Mouse (Mus musculus): Measurements from ENCODE around the gene Ppfia4. TPM values are rescaled to one million over a fixed set of nuclear protein-coding genes. Genes with fewer than 3 reads are reported as not detected.

Gene Ppfia4
- total RNA-seq (2023; ENCODE audit: inconsistent age) = 1.1 to 2.1 TPM (median 1.6 TPM) in 4 replicates

GRCm38 (mm10) chr1:134332770-134333271 is at the start of gene Ppfia4:
TSS of gene Ppfia4 (minus strand) at chr1:134332928.

GRCm38 (mm10) chr1:134361857-134362212 is 29.1 kb upstream of the Ppfia4 start, which contains the start of gene Tmem183a:
TSS of gene Tmem183a (minus strand) at chr1:134361979.

GRCm38 (mm10) chr1:134289598-134290099 is 43.1 kb downstream of the Ppfia4 start, which contains the start of gene Myog:
TSS of gene Myog (plus strand) at chr1:134289989.

Other genes starting within 250 kb of the Ppfia4 start
- not detected in 4 replicates for gene Chit1, start 221.7 kb downstream of the Ppfia4 start, total RNA-seq (2023; ENCODE audit: inconsistent age)
- gene Chil1, start 150.8 kb downstream of the Ppfia4 start, total RNA-seq (2023; ENCODE audit: inconsistent age) = 0.80 TPM in 1 of 4 replicates, not detected in the others
- gene Mybph, start 139.5 kb downstream of the Ppfia4 start, total RNA-seq (2023; ENCODE audit: inconsistent age) = not detected in 4 replicates
- not detected in 4 replicates for gene Adora1, start 97.5 kb downstream of the Ppfia4 start, total RNA-seq (2023; ENCODE audit: inconsistent age)
- gene Myog, start 42.9 kb downstream of the Ppfia4 start, total RNA-seq (2023; ENCODE audit: inconsistent age) = not detected in 4 replicates
- 60.9 to 73.9 TPM (median 64.2 TPM) in 4 replicates for gene Tmem183a, start 29.1 kb upstream of the Ppfia4 start, total RNA-seq (2023; ENCODE audit: inconsistent age)
- gene 4933406M09Rik, start 53.0 kb upstream of the Ppfia4 start, total RNA-seq (2023; ENCODE audit: inconsistent age) = not detected in 4 replicates
- 6.1 to 8.8 TPM (median 8.2 TPM) in 4 replicates for gene Cyb5r1, start 72.6 kb upstream of the Ppfia4 start, total RNA-seq (2023; ENCODE audit: inconsistent age)
- gene Adipor1, start 82.5 kb upstream of the Ppfia4 start, total RNA-seq (2023; ENCODE audit: inconsistent age) = 73.1 to 79.5 TPM (median 77.9 TPM) in 4 replicates
- 32.4 to 36.7 TPM (median 34.8 TPM) in 4 replicates for gene Klhl12, start 122.6 kb upstream of the Ppfia4 start, total RNA-seq (2023; ENCODE audit: inconsistent age)
- 17.9 to 22.8 TPM (median 20.0 TPM) in 4 replicates for gene Rabif, start 161.7 kb upstream of the Ppfia4 start, total RNA-seq (2023; ENCODE audit: inconsistent age)
- gene Mgat4e, start 216.8 kb upstream of the Ppfia4 start, total RNA-seq (2023; ENCODE audit: inconsistent age) = not detected in 4 replicates
- 36.8 to 43.0 TPM (median 38.9 TPM) in 4 replicates for gene Kdm5b, start 227.2 kb upstream of the Ppfia4 start, total RNA-seq (2023; ENCODE audit: inconsistent age)